Mouse (Mus musculus): ENCODE measurements around the gene Olfr1093. TPM values are rescaled to one million over a fixed set of nuclear protein-coding genes. Genes with fewer than 3 reads are reported as not detected.

The Olfr1093 gene
- not detected for polyA plus RNA-seq (2015; fragmentation: Illumina TruSeq; extraction: RNeasy Lipid Tissue Mini Kit (QIAGEN cat#74804); ENCODE audit: insufficient read depth, low read depth, low replicate concordance)

DNA sequence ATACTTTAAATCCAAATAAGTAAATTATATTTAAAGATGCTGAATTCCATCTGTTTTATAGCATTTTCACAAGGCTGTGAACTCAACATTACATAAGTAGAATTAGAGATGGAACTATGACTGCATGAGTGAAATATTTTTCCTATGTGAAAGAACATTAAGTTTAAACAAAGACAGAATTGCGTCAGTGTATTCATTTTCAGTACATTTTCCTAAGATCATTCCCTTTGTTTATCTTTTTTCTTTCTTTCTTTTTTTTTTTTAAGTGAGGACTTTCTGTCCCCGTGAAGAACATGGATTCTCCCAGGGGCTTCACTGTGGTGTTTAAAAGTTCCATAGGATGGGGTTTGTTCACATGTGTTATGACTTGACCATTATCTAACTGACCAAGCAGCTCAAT is at the start of gene Olfr1093:
Gene Olfr1093 (plus strand): TSS at position 301 of the 400 bp plus-strand sequence.

DNA sequence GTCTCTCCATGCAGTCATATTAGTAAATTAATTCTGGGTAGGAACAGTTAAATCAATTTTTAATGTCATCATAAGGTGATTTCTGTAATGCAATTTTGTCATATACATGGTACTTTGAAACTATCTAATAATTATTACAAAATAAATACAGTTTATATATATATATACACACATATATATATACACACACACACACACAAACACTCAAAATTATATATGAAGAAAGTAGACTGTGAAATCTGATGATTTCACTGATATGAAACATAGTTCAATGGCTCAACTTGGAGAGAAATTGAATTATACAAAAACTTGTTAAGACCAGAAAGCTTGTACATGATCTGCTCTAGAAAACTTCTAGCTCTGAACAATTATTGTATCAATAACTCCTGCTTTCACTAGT is 48.7 kb upstream of the Olfr1093 start, which contains the start of gene Olfr1089:
Gene Olfr1089 (minus strand): TSS at position 101 of the 400 bp plus-strand sequence.

DNA sequence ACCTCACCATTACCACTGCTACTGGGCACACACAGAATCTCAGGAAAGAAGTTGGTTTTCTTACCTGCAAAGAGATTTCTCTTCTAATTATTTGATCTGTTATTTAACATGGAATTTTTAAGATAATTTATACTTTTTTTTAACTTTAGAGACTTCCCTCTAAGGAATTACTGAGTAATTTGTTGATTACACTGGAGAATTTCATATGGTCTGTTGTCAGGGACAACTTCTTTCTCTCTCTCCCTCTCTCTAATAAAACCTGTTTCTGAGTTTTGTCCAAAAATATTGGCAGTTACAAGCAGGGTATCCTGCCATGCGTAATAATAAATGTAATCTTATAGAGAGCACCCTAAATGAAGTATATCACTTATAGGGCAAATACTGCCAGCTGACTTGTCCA is 23.4 kb upstream of the Olfr1093 start, which contains the start of gene Olfr1090:
Gene Olfr1090 (minus strand): TSS at position 101 of the 400 bp plus-strand sequence.

DNA sequence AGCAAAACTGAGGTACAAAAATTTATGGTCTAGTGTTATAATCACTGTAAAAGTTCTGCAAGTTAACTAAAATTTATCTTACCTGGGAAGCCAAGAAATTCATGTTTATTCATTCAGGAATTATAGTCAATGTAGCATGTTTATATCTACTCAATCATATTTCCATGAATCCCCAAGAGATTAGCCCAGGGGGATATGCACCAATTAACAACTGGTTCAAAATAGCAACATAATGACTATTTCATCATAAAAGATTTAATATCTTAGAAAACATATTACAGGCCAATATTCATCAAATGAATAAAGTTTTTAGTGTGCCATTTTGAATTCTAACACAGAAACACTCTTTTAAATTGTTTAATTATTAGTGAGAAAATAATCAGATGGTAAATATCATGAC is 27.6 kb downstream of the Olfr1093 start, which contains the start of gene Olfr141:
Gene Olfr141 (minus strand): TSS at position 101 of the 400 bp plus-strand sequence.

DNA sequence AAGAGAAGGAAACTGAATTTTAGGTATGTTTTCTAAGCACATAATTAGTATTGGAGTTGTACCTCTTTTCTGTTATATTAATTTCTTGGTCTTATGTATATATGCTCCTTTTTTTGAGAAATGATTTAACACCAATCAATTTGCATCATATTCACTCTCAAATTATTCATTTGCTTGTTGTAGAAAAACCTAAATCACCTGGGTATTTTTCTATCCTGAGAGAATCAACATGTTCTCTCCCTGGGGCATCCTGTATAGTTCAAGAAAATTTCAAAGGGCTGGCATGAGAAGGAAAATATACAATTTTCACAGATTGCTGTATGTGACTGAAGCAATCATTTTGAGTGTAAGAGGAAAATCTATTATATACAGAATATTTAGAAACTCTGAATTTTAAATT is 42.1 kb downstream of the Olfr1093 start, which contains the start of gene Olfr1094:
Gene Olfr1094 (plus strand): TSS at position 301 of the 400 bp plus-strand sequence.

Other genes with a start within 250 kb of the Olfr1093 start
- not detected for gene Olfr1079, start 240.0 kb upstream of the Olfr1093 start, polyA plus RNA-seq (2015; fragmentation: Illumina TruSeq; extraction: RNeasy Lipid Tissue Mini Kit (QIAGEN cat#74804); ENCODE audit: insufficient read depth, low read depth, low replicate concordance)
- gene Olfr1080, start 224.2 kb upstream of the Olfr1093 start, polyA plus RNA-seq (2015; fragmentation: Illumina TruSeq; extraction: RNeasy Lipid Tissue Mini Kit (QIAGEN cat#74804); ENCODE audit: insufficient read depth, low read depth, low replicate concordance), result not detected
- gene Olfr1082, start 183.5 kb upstream of the Olfr1093 start, polyA plus RNA-seq (2015; fragmentation: Illumina TruSeq; extraction: RNeasy Lipid Tissue Mini Kit (QIAGEN cat#74804); ENCODE audit: insufficient read depth, low read depth, low replicate concordance), result not detected
- not detected for gene Olfr1084, start 142.8 kb upstream of the Olfr1093 start, polyA plus RNA-seq (2015; fragmentation: Illumina TruSeq; extraction: RNeasy Lipid Tissue Mini Kit (QIAGEN cat#74804); ENCODE audit: insufficient read depth, low read depth, low replicate concordance)
- not detected for gene Olfr1085, start 120.5 kb upstream of the Olfr1093 start, polyA plus RNA-seq (2015; fragmentation: Illumina TruSeq; extraction: RNeasy Lipid Tissue Mini Kit (QIAGEN cat#74804); ENCODE audit: insufficient read depth, low read depth, low replicate concordance)
- gene Olfr1086, start 102.4 kb upstream of the Olfr1093 start, polyA plus RNA-seq (2015; fragmentation: Illumina TruSeq; extraction: RNeasy Lipid Tissue Mini Kit (QIAGEN cat#74804); ENCODE audit: insufficient read depth, low read depth, low replicate concordance), result not detected
- gene Olfr1087, start 84.1 kb upstream of the Olfr1093 start, polyA plus RNA-seq (2015; fragmentation: Illumina TruSeq; extraction: RNeasy Lipid Tissue Mini Kit (QIAGEN cat#74804); ENCODE audit: insufficient read depth, low read depth, low replicate concordance), result not detected
- gene Olfr1089, start 48.8 kb upstream of the Olfr1093 start, polyA plus RNA-seq (2015; fragmentation: Illumina TruSeq; extraction: RNeasy Lipid Tissue Mini Kit (QIAGEN cat#74804); ENCODE audit: insufficient read depth, low read depth, low replicate concordance), result not detected
- not detected for gene Olfr1090, start 23.5 kb upstream of the Olfr1093 start, polyA plus RNA-seq (2015; fragmentation: Illumina TruSeq; extraction: RNeasy Lipid Tissue Mini Kit (QIAGEN cat#74804); ENCODE audit: insufficient read depth, low read depth, low replicate concordance)
- gene Olfr141, start 27.5 kb downstream of the Olfr1093 start, polyA plus RNA-seq (2015; fragmentation: Illumina TruSeq; extraction: RNeasy Lipid Tissue Mini Kit (QIAGEN cat#74804); ENCODE audit: insufficient read depth, low read depth, low replicate concordance), result not detected
- gene Olfr1094, start 42.2 kb downstream of the Olfr1093 start, polyA plus RNA-seq (2015; fragmentation: Illumina TruSeq; extraction: RNeasy Lipid Tissue Mini Kit (QIAGEN cat#74804); ENCODE audit: insufficient read depth, low read depth, low replicate concordance), result not detected
- not detected for gene Olfr1095, start 69.2 kb downstream of the Olfr1093 start, polyA plus RNA-seq (2015; fragmentation: Illumina TruSeq; extraction: RNeasy Lipid Tissue Mini Kit (QIAGEN cat#74804); ENCODE audit: insufficient read depth, low read depth, low replicate concordance)
- gene Gm13723, start 92.3 kb downstream of the Olfr1093 start, polyA plus RNA-seq (2015; fragmentation: Illumina TruSeq; extraction: RNeasy Lipid Tissue Mini Kit (QIAGEN cat#74804); ENCODE audit: insufficient read depth, low read depth, low replicate concordance), result not detected
- not detected for gene Olfr1097, start 109.7 kb downstream of the Olfr1093 start, polyA plus RNA-seq (2015; fragmentation: Illumina TruSeq; extraction: RNeasy Lipid Tissue Mini Kit (QIAGEN cat#74804); ENCODE audit: insufficient read depth, low read depth, low replicate concordance)
- gene Olfr1098, start 142.1 kb downstream of the Olfr1093 start, polyA plus RNA-seq (2015; fragmentation: Illumina TruSeq; extraction: RNeasy Lipid Tissue Mini Kit (QIAGEN cat#74804); ENCODE audit: insufficient read depth, low read depth, low replicate concordance), result not detected
- not detected for gene Olfr1099, start 178.2 kb downstream of the Olfr1093 start, polyA plus RNA-seq (2015; fragmentation: Illumina TruSeq; extraction: RNeasy Lipid Tissue Mini Kit (QIAGEN cat#74804); ENCODE audit: insufficient read depth, low read depth, low replicate concordance)
- gene Olfr1100, start 197.5 kb downstream of the Olfr1093 start, polyA plus RNA-seq (2015; fragmentation: Illumina TruSeq; extraction: RNeasy Lipid Tissue Mini Kit (QIAGEN cat#74804); ENCODE audit: insufficient read depth, low read depth, low replicate concordance), result not detected
- gene Olfr1101, start 208.7 kb downstream of the Olfr1093 start, polyA plus RNA-seq (2015; fragmentation: Illumina TruSeq; extraction: RNeasy Lipid Tissue Mini Kit (QIAGEN cat#74804); ENCODE audit: insufficient read depth, low read depth, low replicate concordance), result not detected
- not detected for gene Olfr1102, start 215.9 kb downstream of the Olfr1093 start, polyA plus RNA-seq (2015; fragmentation: Illumina TruSeq; extraction: RNeasy Lipid Tissue Mini Kit (QIAGEN cat#74804); ENCODE audit: insufficient read depth, low read depth, low replicate concordance)
- not detected for gene Olfr1104, start 244.6 kb downstream of the Olfr1093 start, polyA plus RNA-seq (2015; fragmentation: Illumina TruSeq; extraction: RNeasy Lipid Tissue Mini Kit (QIAGEN cat#74804); ENCODE audit: insufficient read depth, low read depth, low replicate concordance)

Measured in pancreas, adult 10 weeks (tissue).